Mouse (Mus musculus) heart, adult 18-20 months (tissue): ENCODE results near the gene Ccr5. TPM values are rescaled to one million over a fixed set of nuclear protein-coding genes. Genes with fewer than 3 reads are reported as not detected.
"Not testable (repeated sequence)": the region's sequence is repeated elsewhere in the genome, so short reads cannot be mapped to it uniquely, and the experiment has no call there.

Experiments
- DNase-seq, 2 experiments: peaks; one replicate each; pipeline ENCODE4 v3.0.0; 2021 to 2022; ENCODE audit warnings: mixed read lengths in 1 of 2
- long read RNA-seq, 2 experiments: library from polyadenylated mRNA; stranded (forward); transcript quantifications; one replicate each; pipeline ENCODE4 v2.0.0; 2021
- total RNA-seq, 2 experiments: library from RNA; stranded (reverse); gene quantifications; 2 replicates each; pipeline ENCODE4 v1.2.3; 2021

The Ccr5 gene
- 1 to 10 TPM in 1 of 2 experiments, under 1 TPM in 1; 0.80 to 1.1 TPM for total RNA-seq
- long read RNA-seq, experiment 1, full-length matches to known transcripts = 2 of 2 reads
- long read RNA-seq, experiment 1, partial matches to known transcripts = 0 of 2 reads
- long read RNA-seq, experiment 1, other reads (novel, unspliced or antisense) = 0 of 2 reads
- long read RNA-seq, experiment 2 = 0 reads

GRCm38 (mm10) chr9:124121387-124122184 lies at the start of gene Ccr5:
Gene Ccr5 (plus strand): TSS chr9:124121543.
- no peak for DNase-seq

DNA sequence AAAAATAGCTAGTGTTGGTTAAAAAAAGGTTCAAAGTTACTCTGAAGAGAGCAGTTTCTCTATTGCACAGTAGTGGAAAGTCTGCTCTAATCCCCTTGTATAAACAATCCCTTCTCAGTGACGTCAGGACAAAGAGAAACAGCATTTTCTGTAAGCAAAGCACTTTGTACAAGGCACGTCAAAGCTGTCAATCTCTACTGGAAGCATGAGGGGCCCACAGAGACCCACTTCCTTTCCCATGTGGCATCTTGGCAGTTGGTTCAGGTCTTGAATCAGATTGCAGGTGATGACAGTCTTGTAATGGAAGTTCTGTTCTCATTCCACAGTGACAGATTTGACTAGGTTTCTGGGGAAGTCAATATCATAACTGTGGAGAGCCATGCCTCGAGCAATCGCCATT lies 41.5 kb upstream of the Ccr5 start:
- no peak for DNase-seq

- not testable (repeated sequence) for DNase-seq
Measured at GRCm38 (mm10) chr9:124080471-124080870, 40.9 kb upstream of the Ccr5 start.

DNA sequence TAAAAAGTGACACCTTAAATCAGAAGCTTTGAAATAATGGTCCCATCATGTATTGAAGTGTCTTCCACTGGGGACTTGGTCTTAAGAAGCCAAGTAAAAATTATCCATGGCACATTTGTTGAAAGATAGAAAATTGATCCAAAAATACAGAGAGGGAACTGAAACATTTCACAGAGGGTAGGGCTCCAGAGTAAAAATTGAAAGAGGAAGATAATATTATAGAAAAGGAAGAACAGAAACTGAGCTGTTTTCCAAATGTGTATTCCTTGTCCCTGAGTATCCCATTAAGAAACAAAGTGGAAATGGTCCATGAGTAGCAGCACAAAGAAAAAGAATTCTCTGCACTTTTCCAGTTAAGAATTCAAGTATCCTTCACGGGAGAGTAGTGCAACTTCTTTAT lies 30.9 kb upstream of the Ccr5 start:
- no peak for DNase-seq

DNA sequence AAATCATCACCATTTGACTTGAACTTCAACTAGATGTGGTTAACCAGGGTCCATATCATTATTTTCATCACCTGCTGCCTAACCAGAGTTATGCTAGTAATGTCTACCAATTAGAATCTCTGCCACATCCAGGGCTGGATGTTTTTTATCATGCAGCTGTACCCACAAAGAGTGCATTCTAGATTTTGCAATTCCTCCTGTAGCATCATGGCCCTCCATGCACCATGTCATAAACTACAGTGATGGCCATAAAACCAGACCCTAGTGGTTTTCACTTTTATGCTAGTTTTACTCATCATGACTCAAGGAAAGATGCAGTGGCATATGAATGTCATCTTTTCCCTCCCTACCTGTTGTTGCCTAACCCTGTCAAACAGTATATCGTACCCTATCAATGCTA lies 22.2 kb upstream of the Ccr5 start:
- DNase-seq = no peak

GRCm38 (mm10) chr9:124100357-124100756 lies 21.0 kb upstream of the Ccr5 start:
- DNase-seq = no peak

GRCm38 (mm10) chr9:124101723-124102122 lies 19.6 kb upstream of the Ccr5 start, which contains the start of gene Ccr2:
Gene Ccr2 (plus strand): TSS chr9:124101950.
- no peak for DNase-seq

GRCm38 (mm10) chr9:124103199-124103598 lies 18.1 kb upstream of the Ccr5 start:
- no peak for DNase-seq

DNA sequence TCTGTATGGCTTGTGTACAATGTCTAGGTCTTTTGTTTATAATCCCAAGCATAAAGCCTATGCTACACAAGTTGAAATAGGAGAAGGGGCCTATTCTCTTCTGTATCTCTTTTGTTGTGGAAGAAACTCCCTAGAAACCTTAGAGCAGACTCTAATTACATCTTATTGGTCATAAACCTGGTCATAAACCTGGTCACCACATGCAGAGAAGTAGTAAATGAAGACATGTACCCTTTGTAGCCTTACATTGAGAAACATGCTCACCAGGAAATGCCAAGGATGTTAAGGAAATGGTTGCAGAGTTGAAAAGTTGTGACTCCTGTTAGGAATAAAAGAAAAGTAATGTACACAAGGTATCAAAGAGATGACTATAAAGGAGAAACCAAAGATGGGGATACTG lies 16.1 kb upstream of the Ccr5 start:
- no peak for DNase-seq

- DNase-seq = no peak
Measured at GRCm38 (mm10) chr9:124107232-124107631, 14.1 kb upstream of the Ccr5 start.

GRCm38 (mm10) chr9:124108356-124109127 lies 12.8 kb upstream of the Ccr5 start:
- no peak for DNase-seq

DNA sequence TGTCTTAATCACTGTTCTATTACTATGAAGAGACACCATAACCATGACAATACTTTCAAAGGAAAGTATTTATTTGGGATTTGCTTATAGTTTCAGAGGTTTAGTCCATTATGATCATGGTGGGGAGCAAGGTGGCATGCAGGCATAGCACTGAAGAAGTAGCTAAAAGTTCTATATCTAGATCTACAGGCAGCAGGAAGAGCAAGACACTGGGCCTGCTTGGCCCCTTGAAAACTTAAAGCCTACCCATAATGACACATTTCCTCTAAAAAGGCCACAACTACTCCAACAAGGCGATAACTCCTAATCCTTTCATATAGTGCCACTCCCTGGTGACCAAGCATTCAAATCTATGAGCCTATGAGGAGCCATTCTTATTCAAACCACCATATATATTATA lies 9.3 kb upstream of the Ccr5 start:
- no peak for DNase-seq

- peak in 1 of 2 experiments; percentile 10 for DNase-seq
Measured at GRCm38 (mm10) chr9:124112591-124113239, 8.6 kb upstream of the Ccr5 start.

DNA sequence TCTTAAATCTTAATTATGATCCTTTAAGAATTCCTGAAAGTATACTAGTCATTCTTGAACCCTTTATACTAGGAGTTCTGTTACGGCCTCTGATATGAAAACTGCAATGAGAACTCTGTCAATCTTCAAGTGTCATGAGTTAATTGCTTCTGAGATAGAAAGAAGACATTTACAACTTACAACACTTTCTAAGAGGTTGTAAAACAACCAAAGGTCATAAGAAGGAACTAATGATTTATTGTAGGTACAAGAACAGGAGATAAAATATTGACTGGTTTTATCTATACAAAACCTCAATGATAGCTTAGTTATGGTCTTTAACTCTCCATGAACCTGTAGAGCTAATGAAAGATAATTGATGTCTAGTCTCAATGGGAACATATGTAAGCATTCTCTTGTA lies 7.6 kb upstream of the Ccr5 start:
- DNase-seq = no peak

GRCm38 (mm10) chr9:124118489-124118888 lies 2.9 kb upstream of the Ccr5 start:
- peak; percentile 31 to 35 for DNase-seq

DNA sequence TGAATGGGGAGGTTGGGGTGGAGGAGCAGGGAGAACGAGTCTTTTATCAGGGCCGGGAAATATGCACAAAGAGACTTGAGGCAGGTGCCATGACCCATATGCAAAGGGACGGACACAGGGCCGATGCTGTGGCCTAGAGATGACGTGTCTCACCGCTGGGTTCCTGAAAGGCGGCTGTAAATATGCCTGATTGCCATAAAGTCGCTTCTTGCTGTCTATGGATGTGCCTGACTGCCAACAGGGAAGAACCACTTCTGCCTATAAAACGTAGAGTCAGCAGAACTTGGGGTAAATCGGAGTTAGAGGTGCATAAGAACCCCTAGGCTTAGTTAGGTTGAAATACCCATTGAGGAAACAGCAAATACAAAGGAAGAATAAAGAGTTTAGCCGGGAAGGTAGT lies 4.2 kb downstream of the Ccr5 start:
- peak; percentile 23 to 30 for DNase-seq

- peak; percentile 29 to 52 for DNase-seq
Measured at GRCm38 (mm10) chr9:124126373-124126772, 5.0 kb downstream of the Ccr5 start.

- DNase-seq = no peak
Measured at GRCm38 (mm10) chr9:124127412-124127811, 6.1 kb downstream of the Ccr5 start.

DNA sequence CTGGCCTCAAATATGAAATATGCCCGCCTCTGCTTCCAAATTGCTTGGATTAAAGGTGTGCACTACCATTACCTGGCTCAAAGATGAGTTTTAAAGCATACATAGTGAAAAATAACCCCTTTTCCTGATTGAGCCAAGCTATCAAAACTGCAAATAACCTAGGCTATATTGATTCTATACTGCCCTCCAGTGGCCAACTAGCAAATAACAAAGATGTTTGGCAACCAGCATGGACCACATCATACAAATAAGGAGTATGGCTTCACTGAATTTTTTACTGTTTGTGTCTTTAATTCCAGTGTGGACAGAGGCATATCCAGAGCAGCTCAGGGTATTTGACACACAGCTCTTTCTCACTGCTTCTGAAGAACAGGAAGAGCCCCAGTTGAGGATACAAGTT lies 7.0 kb downstream of the Ccr5 start:
- peak; percentile 45 to 75 for DNase-seq

- DNase-seq = not testable (repeated sequence)
Measured at GRCm38 (mm10) chr9:124132899-124133298, 11.6 kb downstream of the Ccr5 start.

DNA sequence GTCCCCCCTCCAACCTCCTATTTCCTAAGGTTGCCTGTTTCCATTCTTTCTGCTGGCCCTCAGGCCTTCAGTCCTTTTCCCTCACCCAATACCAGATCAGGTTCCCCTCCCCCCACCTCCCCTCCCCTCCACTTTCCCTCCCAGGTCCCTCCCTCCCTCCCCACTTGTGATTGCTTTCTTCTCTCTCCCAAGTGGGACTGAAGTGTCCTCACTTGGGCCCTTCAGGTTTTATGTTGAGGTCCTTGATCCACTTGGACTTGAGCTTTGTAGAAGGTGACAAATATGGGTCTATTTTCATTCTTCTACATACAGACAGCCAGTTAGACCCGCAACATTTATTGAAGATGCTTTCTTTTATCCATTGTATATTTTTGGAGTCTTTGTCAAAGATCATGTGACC lies 13.6 kb downstream of the Ccr5 start:
- DNase-seq = not testable (repeated sequence)

DNA sequence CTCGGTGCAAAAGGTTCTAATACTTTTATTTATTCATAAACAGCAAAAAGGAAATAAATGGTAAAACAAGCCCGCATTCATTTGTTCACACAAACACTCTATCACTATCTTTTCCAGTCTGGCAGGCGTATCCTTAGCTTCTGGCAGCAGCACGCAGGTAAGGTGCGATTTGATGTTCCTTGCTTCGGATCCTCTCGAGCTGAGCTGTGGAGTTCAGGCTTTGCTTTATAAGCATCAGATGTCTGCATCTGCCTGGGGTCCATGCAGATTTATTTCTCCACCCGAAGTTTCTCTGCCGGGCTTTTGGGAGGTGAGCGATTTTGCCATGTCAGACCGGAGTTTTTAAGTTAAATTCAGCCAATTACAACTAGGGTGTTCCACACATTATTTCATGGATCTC lies 16.3 kb downstream of the Ccr5 start:
- no peak for DNase-seq
